Mouse (Mus musculus): ENCODE data around the gene Avpr1b.

DNA sequence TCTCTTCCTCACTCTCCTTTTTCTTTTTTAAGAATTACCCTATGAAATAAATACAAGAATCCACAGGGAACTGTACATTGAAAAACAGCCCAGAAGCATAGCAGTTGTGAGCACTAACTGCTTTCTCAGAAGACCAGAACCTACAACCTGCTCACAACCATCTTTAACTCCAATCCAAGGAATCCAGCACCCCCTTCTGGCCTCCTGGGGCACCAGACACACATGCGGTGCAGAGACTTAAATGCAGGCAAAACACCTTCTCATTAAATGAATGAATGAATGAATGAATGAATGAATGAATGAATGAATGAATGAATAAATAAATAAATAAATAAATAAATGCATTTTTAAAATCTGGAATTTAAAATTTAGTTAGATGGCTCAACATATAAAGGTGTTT, 19.5 kb downstream of the Avpr1b start:
- TF ChIP-seq POLR2A (IDR thresholded peaks at IDR 0.05; ENCODE audit: borderline replicate concordance, control insufficient read depth, low read depth, low read length), result no peak
- TF ChIP-seq CTCF (IDR thresholded peaks at IDR 0.05; ENCODE audit: control insufficient read depth, insufficient read depth, low read length), result peak; percentile 39; the same call in 1 of the 2 replicates
